Mouse (Mus musculus): Measurements from ENCODE around the gene Rps15.

GRCm38 (mm10) chr10:80259861-80260641 is 32.2 kb upstream of the Rps15 start:
- TF ChIP-seq CTCF (IDR thresholded peaks at IDR 0.05; ENCODE audit: insufficient read depth, low read depth, low read length) (no peak), POLR2A (IDR thresholded peaks at IDR 0.05; ENCODE audit: insufficient read depth, low read depth, low read length) (no peak)
